Mouse (Mus musculus) myocyte (in vitro differentiated cells): ENCODE data around the gene Cxcl1.

Source experiments
- CEBPB ChIP-seq: IDR thresholded peaks from 2 replicates; pipeline ENCODE4 v1.6.1; 2011; ENCODE audit warnings: mild to moderate bottlenecking, moderate library complexity; ENCODE audit not compliant: poor library complexity, insufficient read depth, severe bottlenecking
- POLR2AphosphoS2 ChIP-seq: IDR thresholded peaks from one replicate; pipeline ENCODE4 v1.6.1; 2011; ENCODE audit warnings: low read depth, control low read depth; ENCODE audit not compliant: insufficient read length
- TCF3 ChIP-seq: IDR thresholded peaks from one replicate; pipeline ENCODE4 v1.6.1; 2011; ENCODE audit warnings: low read depth, control low read depth; ENCODE audit not compliant: insufficient read length

DNA sequence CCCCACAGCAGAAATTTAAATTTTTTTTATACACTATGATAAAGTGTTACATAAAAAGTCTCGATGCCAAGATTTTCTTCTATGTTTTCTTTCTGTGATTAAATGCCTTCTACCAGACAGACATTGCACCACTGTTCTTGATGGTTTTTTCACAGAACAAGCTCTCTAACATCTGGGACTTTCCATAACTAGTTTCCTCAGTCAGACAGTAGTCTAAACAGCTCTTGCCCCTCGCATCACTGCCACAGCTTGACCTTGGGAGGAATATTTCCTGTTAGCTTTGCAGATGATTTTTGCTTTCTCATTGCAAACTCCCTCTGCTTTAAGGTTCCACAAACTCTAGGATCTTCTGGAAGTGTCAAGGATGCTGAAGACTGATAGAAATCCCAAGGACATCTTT, 39.5 kb downstream of the Cxcl1 start:
- TF ChIP-seq CEBPB (no peak), POLR2AphosphoS2 (no peak), TCF3 (no peak)
